Mouse (Mus musculus): ENCODE measurements around the gene Rnaseh2a.

DNA sequence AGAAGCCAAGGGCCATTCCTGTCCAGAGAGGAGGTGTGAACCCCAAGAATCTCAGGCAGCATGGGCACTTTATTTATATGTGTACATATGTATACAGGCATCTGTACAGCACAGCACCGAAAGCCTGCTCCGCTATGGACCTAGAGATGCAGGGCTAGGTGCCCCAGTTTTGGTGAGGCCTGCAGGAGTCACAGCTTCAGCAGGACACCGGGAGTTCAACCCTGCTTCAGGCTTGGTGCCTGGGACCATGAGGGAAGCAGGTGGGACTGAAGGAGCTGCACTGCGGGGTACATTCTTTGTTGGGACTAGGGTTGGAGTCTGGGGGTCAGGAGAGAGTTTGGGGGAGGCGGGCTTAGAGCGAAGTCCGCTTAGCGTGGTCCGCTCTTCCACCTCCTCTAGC lies 57.7 kb downstream of the Rnaseh2a start:
- no peak for TF ChIP-seq CTCF (IDR thresholded peaks at IDR 0.05; ENCODE audit: borderline replicate concordance, insufficient read depth, low read depth, low read length)
- TF ChIP-seq POLR2A (IDR thresholded peaks at IDR 0.05; ENCODE audit: borderline replicate concordance, insufficient read depth, low read length) = no peak
